Mouse (Mus musculus) small intestine, adult 2 months (tissue): ENCODE results near the gene Tbc1d17. TPM values are rescaled to one million over a fixed set of nuclear protein-coding genes. Genes with fewer than 3 reads are reported as not detected.

Source experiments
- H3K27ac ChIP-seq: fragments of 200-500 bp; 2 replicates; pipeline ENCODE4 v1.5.1; 2012; ENCODE audit warnings: low read depth, low read length, control low read depth, inconsistent platforms; ENCODE audit not compliant: insufficient read depth
- H3K27me3 ChIP-seq: fragments of 200-500 bp; 2 replicates; pipeline ENCODE4 v1.6.1; 2012; ENCODE audit warnings: mild to moderate bottlenecking, moderate library complexity, low read length, inconsistent platforms; ENCODE audit not compliant: control insufficient read depth, insufficient read depth
- H3K36me3 ChIP-seq: fragments of 200-500 bp; 2 replicates; pipeline ENCODE4 v1.6.1; 2012; ENCODE audit warnings: mild to moderate bottlenecking, low read length, control low read depth, inconsistent platforms; ENCODE audit not compliant: control insufficient read depth, insufficient read depth
- H3K4me1 ChIP-seq: fragments of 200-500 bp; 2 replicates; pipeline ENCODE4 v1.6.1; 2012; ENCODE audit warnings: low read length, inconsistent platforms, mixed read lengths; ENCODE audit not compliant: control insufficient read depth, insufficient read depth, insufficient read length
- H3K4me3 ChIP-seq: fragments of 200-500 bp; 2 replicates; pipeline ENCODE4 v1.5.1; 2012; ENCODE audit warnings: low read depth, mild to moderate bottlenecking, control low read depth, inconsistent platforms, low read length, moderate library complexity
- CTCF ChIP-seq: fragments of 200-500 bp; IDR thresholded peaks from 2 replicates; pipeline ENCODE4 v1.5.1; 2012; ENCODE audit warnings: low read depth, mild to moderate bottlenecking, control low read depth, inconsistent platforms, low read length, moderate library complexity, mixed read lengths; ENCODE audit not compliant: insufficient replicate concordance, insufficient read length; ENCODE audit errors: extremely low read depth
- POLR2A ChIP-seq: fragments of 200-500 bp; IDR thresholded peaks from 2 replicates; pipeline ENCODE4 v1.6.1; 2012; ENCODE audit warnings: low read depth, mild to moderate bottlenecking, control low read depth, inconsistent platforms, low read length, moderate library complexity
- WGBS: fragments of 180-500 bp; shearing (Covaris S2); methylation state at CpG from one replicate; pipeline ENCODE4 v1.1.7; 2018; 5-methylcytosine and 5-hydroxymethylcytosine counted together
- polyA plus RNA-seq: library from polyadenylated mRNA; depleted of rRNA; stranded (reverse); fragments of >200 nt; gene quantifications from 2 replicates; pipeline ENCODE4 v1.2.3, GENCODE M21; 2012

The Tbc1d17 gene
- polyA plus RNA-seq, 1 experiment = 63.2 TPM

DNA sequence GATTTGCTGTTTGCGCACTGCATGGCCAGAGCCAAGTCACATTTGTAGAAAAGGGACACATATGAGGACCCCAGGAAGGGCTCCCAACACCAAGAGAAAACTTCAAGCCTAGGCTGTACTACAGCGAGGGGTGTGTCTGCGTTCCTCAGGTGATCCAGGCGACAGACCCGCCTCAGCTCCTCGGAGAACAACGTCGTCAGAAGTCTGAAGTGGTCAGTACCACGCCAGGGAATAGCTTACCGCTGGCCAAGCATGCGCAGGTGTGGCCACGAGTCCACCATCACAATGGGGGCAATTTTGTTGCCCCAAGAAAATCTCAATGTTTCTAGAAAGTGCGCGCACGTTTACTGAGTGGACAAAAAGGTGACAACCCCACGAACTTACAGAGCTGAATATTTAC, 19.6 kb upstream of the Tbc1d17 start:
- Histone ChIP-seq H3K4me1 (peaks cover 16% of the 10 kb centered on the region), H3K4me3 (peak overlapping the region; percentile 75), H3K27ac (0 out of 2 replicates have a peak overlapping the region, but pooled peaks have one; percentile 14), H3K36me3 (peaks cover 14% of the 10 kb centered on the region), H3K27me3 (no peaks in the 10 kb centered on the region)
- TF ChIP-seq POLR2A = no peak
- 9% methylated on average over 16 of the region's 16 CpGs for WGBS

GRCm38 (mm10) chr7:44867802-44868201, 18.9 kb upstream of the Tbc1d17 start:
- TF ChIP-seq CTCF (no peak), POLR2A (no peak)
- Histone ChIP-seq H3K36me3 (peaks cover 20% of the 10 kb centered on the region), H3K27ac (no peak overlapping the region), H3K4me3 (no peak overlapping the region), H3K4me1 (peaks cover 16% of the 10 kb centered on the region), H3K27me3 (no peaks in the 10 kb centered on the region)
- 60% methylated on average over 9 of the region's 9 CpGs for WGBS

GRCm38 (mm10) chr7:44867010-44867702, 18.3 kb upstream of the Tbc1d17 start:
- Histone ChIP-seq H3K27ac (no peak overlapping the region), H3K4me3 (no peak overlapping the region), H3K36me3 (peaks cover 27% of the 10 kb centered on the region), H3K4me1 (peaks cover 16% of the 10 kb centered on the region), H3K27me3 (no peaks in the 10 kb centered on the region)
- TF ChIP-seq POLR2A (no peak), CTCF (no peak)
- WGBS = 74% methylated on average over 19 of the region's 19 CpGs

DNA sequence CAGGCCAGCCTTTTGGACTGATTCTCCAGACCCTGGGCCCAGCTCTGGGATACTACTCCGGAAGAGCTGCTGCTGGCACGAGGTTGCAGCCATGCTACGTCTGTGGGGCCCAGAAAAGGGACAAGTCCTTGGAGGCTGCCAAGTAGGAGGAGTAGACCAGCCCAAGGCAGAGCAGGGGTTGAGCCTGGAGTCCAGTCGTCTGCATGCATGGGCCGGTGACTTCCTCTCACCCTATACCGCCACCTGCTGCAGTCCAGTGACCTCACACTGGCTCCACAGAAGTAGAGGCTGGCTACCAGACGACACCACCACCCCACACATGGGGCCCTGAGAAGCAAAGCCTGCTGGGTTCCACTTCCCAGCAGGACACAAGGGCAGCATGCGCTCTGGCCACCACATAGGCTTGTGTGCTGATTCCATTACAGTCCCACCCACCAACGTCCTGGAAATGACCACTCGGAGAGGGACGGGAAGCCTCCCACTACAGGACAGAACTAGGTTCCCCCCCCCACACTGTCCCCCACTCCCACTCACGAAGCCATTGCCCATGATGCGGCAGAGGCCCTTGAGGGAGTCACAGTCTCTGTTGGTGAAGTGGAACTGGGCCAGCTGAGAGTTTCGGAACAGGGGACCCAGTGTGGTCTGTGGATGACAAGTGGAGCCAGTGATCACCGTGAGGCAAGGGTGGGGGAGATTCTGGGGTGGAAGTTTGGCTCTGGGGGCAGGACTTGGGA, 17.6 kb upstream of the Tbc1d17 start:
- H3K27ac ChIP-seq = no peak overlapping the region
- H3K4me3 ChIP-seq = no peak overlapping the region
- H3K36me3 ChIP-seq = peaks cover 30% of the 10 kb centered on the region

GRCm38 (mm10) chr7:44864595-44865542, 16.0 kb upstream of the Tbc1d17 start:
- Histone ChIP-seq H3K4me3 (no peak overlapping the region), H3K36me3 (peaks cover 30% of the 10 kb centered on the region), H3K27me3 (no peaks in the 10 kb centered on the region), H3K27ac (no peak overlapping the region), H3K4me1 (peaks cover 16% of the 10 kb centered on the region)
- 79% methylated on average over 24 of the region's 24 CpGs for WGBS
- TF ChIP-seq POLR2A (no peak), CTCF (no peak)

More for the DNA sequence above, 17.6 kb upstream of the Tbc1d17 start:
- WGBS = 26% methylated on average over 15 of the region's 15 CpGs
- no peak for TF ChIP-seq CTCF
- TF ChIP-seq POLR2A = no peak
- Histone ChIP-seq H3K4me1 (peaks cover 16% of the 10 kb centered on the region), H3K27me3 (no peaks in the 10 kb centered on the region)

- 91% methylated on average over 11 of the region's 11 CpGs for WGBS
- TF ChIP-seq POLR2A (no peak), CTCF (no peak)
- Histone ChIP-seq H3K27me3 (no peaks in the 10 kb centered on the region), H3K4me3 (no peak overlapping the region), H3K27ac (no peak overlapping the region), H3K4me1 (peaks cover 16% of the 10 kb centered on the region), H3K36me3 (peaks cover 30% of the 10 kb centered on the region)
These were observed 15.2 kb upstream of the Tbc1d17 start for GRCm38 (mm10) chr7:44863982-44864494.
